Mouse (Mus musculus) CD4-positive naive resting alpha-beta T cell, adult 57 days (primary cell): ENCODE data around the gene Whamm. TPM values are rescaled to one million over a fixed set of nuclear protein-coding genes. Genes with fewer than 3 reads are reported as not detected.

Source experiments
- total RNA-seq: library from RNA; stranded (reverse); gene quantifications from one replicate; pipeline ENCODE4 v1.2.4, GENCODE M21; 2023

The Whamm gene
- total RNA-seq: 33.9 TPM

GRCm38 (mm10) chr7:81571108-81571940, at the start of gene Whamm:
Gene Whamm, plus strand, starts transcription at chr7:81571266.

GRCm38 (mm10) chr7:81566892-81567291, 4.2 kb upstream of the Whamm start, which contains the start of gene Fsd2:
Gene Fsd2, minus strand, starts transcription at chr7:81566944.

Other genes with a start within 250 kb of the Whamm start
- 2,525 TPM for gene Rps17, start 226.0 kb upstream of the Whamm start, total RNA-seq
- gene Cpeb1, start 115.8 kb upstream of the Whamm start, total RNA-seq: not detected
- gene Ap3b2, start 77.3 kb upstream of the Whamm start, total RNA-seq: not detected
- gene BC048679, start 73.0 kb upstream of the Whamm start, total RNA-seq: not detected
- 1.2 TPM for gene Fsd2, start 4.3 kb upstream of the Whamm start, total RNA-seq
- not detected for gene Homer2, start 136.3 kb downstream of the Whamm start, total RNA-seq
- 55.2 TPM for gene Ramac, start 191.7 kb downstream of the Whamm start, total RNA-seq
- 29.5 TPM for gene 3110040N11Rik, start 218.2 kb downstream of the Whamm start, total RNA-seq